Mouse (Mus musculus) myocyte (in vitro differentiated cells): ENCODE measurements around the gene Hydin.
"Not testable (repeated sequence)": the region's sequence is repeated elsewhere in the genome, so short reads cannot be mapped to it uniquely, and the experiment has no call there.

Experiments
- CEBPB ChIP-seq: IDR thresholded peaks from 2 replicates; pipeline ENCODE4 v1.6.1; 2011; ENCODE audit warnings: mild to moderate bottlenecking, moderate library complexity; ENCODE audit not compliant: poor library complexity, insufficient read depth, severe bottlenecking
- E2F4 ChIP-seq: IDR thresholded peaks from one replicate; pipeline ENCODE4 v1.6.1; 2011; ENCODE audit warnings: mild to moderate bottlenecking, control low read depth, moderate library complexity; ENCODE audit not compliant: insufficient read depth
- MYOG ChIP-seq, 3 experiments: IDR thresholded peaks; one replicate each; pipeline ENCODE4 v1.6.1; 2011; ENCODE audit warnings: control low read depth in 2 of 3, low read depth in 2 of 3, mild to moderate bottlenecking in 2 of 3; ENCODE audit not compliant: insufficient read length in 2 of 3, control insufficient read depth in 1 of 3, insufficient read depth in 1 of 3
- POLR2A ChIP-seq: IDR thresholded peaks from one replicate; pipeline ENCODE4 v1.6.1; 2011; ENCODE audit warnings: low read depth, mild to moderate bottlenecking, control low read depth, moderate library complexity; ENCODE audit not compliant: insufficient read length

DNA sequence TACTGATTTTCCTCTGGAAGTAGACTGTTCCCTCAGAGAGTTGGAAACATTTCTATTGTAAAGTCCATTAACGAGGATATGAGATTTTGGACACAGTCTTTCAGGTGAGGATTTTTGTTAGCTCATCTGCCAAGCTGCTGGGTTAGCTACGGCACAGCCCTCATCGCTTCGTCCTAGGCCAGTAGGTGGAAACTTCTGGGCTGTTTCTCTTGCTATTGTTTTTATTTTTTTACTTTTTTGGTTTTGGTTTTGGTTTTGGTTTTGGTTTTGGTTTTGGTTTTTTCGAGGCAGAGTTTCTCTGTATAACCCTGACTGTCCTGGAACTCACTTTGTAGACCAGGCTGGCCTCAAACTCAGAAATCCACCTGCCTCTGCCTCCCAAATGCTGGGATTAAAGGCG is 117.9 kb downstream of the Hydin start:
- TF ChIP-seq CEBPB; POLR2A; MYOG (IDR thresholded peaks at IDR 0.05; ENCODE audit: control insufficient read depth in 1 of 3, insufficient read depth in 1 of 3, insufficient read length in 2 of 3, low read depth in 2 of 3); E2F4: not testable (repeated sequence)
